In genomic region chr13:20472301-20472831, GRCm38 (mm10) we compare ENCODE assay signal across 7 mouse cellular contexts.
DNase-seq lines count a peak whose midpoint lies in the region; ATAC-seq lines count a peak whose summit lies in the region.

No protein-coding gene starts in this region.

- no peaks in the 10 kb centered on the region for H3K36me3 ChIP-seq in hindbrain, embryonic 13.5 days
- H3K36me3 ChIP-seq in midbrain, embryonic 16.5 days (ENCODE audit: control insufficient read depth, insufficient read depth, low read length) = no peaks in the 10 kb centered on the region

- DNase-seq in cerebellum, adult 11-12 months = peak; percentile 56
- peak; percentile 59 for DNase-seq in embryo, embryonic 10.5 days (ENCODE audit: low spot score)
- no peak for DNase-seq in gastrocnemius, postnatal 25 days
- no peak for DNase-seq in spleen, postnatal 14 days (ENCODE audit: low spot score in 2 of 2)
- no peak for DNase-seq in kidney, postnatal 25 days

- peak overlapping the region; percentile 94 for H3K27ac ChIP-seq in hindbrain, embryonic 13.5 days
- H3K27ac ChIP-seq in midbrain, embryonic 16.5 days (ENCODE audit: low read length) = peak overlapping the region; percentile 90

- peaks cover 50% of the 10 kb centered on the region for H3K4me1 ChIP-seq in hindbrain, embryonic 13.5 days (replicated peaks)
- peaks cover 16% of the 10 kb centered on the region for H3K4me1 ChIP-seq in midbrain, embryonic 16.5 days (ENCODE audit: control insufficient read depth, insufficient read depth, low read length)

- H3K27me3 ChIP-seq in hindbrain, embryonic 13.5 days = no peaks in the 10 kb centered on the region
- no peaks in the 10 kb centered on the region for H3K27me3 ChIP-seq in midbrain, embryonic 16.5 days (ENCODE audit: control insufficient read depth, insufficient read depth, low read depth, low read length)

- peak overlapping the region; percentile 54 for H3K4me3 ChIP-seq in hindbrain, embryonic 13.5 days
- peak overlapping the region; percentile 50 for H3K4me3 ChIP-seq in midbrain, embryonic 16.5 days (ENCODE audit: low read depth, low read length)

- H3K9ac ChIP-seq in hindbrain, embryonic 13.5 days = peak overlapping the region; percentile 78
- H3K9ac ChIP-seq in midbrain, embryonic 16.5 days (ENCODE audit: low read depth, low read length) = peak overlapping the region; percentile 68

- no peaks in the 10 kb centered on the region for H3K9me3 ChIP-seq in hindbrain, embryonic 13.5 days
- no peaks in the 10 kb centered on the region for H3K9me3 ChIP-seq in midbrain, embryonic 16.5 days (replicated peaks; ENCODE audit: control insufficient read depth, low read length, poor library complexity, severe bottlenecking)

- 18% methylated on average over 10 of the region's 10 CpGs for WGBS in hindbrain, embryonic 13.5 days
- 6% methylated on average over 10 of the region's 10 CpGs for WGBS in midbrain, embryonic 16.5 days

- peak; percentile 84 for ATAC-seq in hindbrain, embryonic 13.5 days (ENCODE audit: low FRiP score)
- peak; percentile 83 for ATAC-seq in midbrain, embryonic 16.5 days

- H3K4me2 ChIP-seq in hindbrain, embryonic 13.5 days = peak overlapping the region; percentile 63
- peak overlapping the region; percentile 70 for H3K4me2 ChIP-seq in midbrain, embryonic 16.5 days (ENCODE audit: low read length)

Comparison
In these comparisons a context has a peak if more than half of its experiments do, and no peak if none do; other contexts are left out.
1. DNase-seq: peak in cerebellum, adult 11-12 months (single experiment) and embryo, embryonic 10.5 days (single experiment); none in gastrocnemius, postnatal 25 days (single experiment), spleen, postnatal 14 days (0 of 2) and kidney, postnatal 25 days (0 of 2).